Mouse (Mus musculus) embryonic facial prominence, embryonic 13.5 days (tissue): ENCODE results near the gene Large2. TPM values are rescaled to one million over a fixed set of nuclear protein-coding genes. Genes with fewer than 3 reads are reported as not detected.

Source experiments
- ATAC-seq: fragments of 200-750 bp; cut with Nextera tagmentation; 2 replicates; pipeline ENCODE4 v1.8.0; 2017; ENCODE audit warnings: low read depth; ENCODE audit not compliant: insufficient number of reproducible peaks, insufficient read depth, low FRiP score, low TSS enrichment
- H3K27ac ChIP-seq: fragments of 300-500 bp; sonication (generic); 2 replicates; pipeline ENCODE4 v1.5.1; 2015; ENCODE audit warnings: moderate library complexity, mild to moderate bottlenecking, inconsistent platforms
- H3K27me3 ChIP-seq: fragments of 300-500 bp; sonication (generic); 2 replicates; pipeline ENCODE4 v1.6.1; 2015; ENCODE audit warnings: mild to moderate bottlenecking, inconsistent platforms
- H3K36me3 ChIP-seq: fragments of 300-500 bp; sonication (generic); 2 replicates; pipeline ENCODE4 v1.6.1; 2015; ENCODE audit warnings: mild to moderate bottlenecking, inconsistent platforms
- H3K4me1 ChIP-seq: fragments of 300-500 bp; sonication (generic); 2 replicates; pipeline ENCODE4 v1.6.1; 2015; ENCODE audit warnings: inconsistent platforms
- H3K4me2 ChIP-seq: fragments of 300-500 bp; sonication (generic); 2 replicates; pipeline ENCODE4 v1.6.1; 2015; ENCODE audit warnings: moderate library complexity, mild to moderate bottlenecking, inconsistent platforms
- H3K4me3 ChIP-seq: fragments of 300-500 bp; sonication (generic); 2 replicates; pipeline ENCODE4 v1.5.1; 2015; ENCODE audit warnings: mild to moderate bottlenecking, inconsistent platforms
- H3K9ac ChIP-seq: fragments of 300-500 bp; sonication (generic); 2 replicates; pipeline ENCODE4 v1.6.1; 2015; ENCODE audit warnings: mild to moderate bottlenecking, inconsistent platforms
- H3K9me3 ChIP-seq: fragments of 300-500 bp; sonication (generic); 2 replicates; pipeline ENCODE4 v1.6.1; 2016; ENCODE audit warnings: inconsistent platforms
- WGBS: fragments of 180-500 bp; shearing (Covaris S2); methylation state at CpG from one replicate; pipeline ENCODE4 v1.1.7; 2015; ENCODE audit warnings: mixed read lengths; 5-methylcytosine and 5-hydroxymethylcytosine counted together
- polyA plus RNA-seq: library from polyadenylated mRNA; unstranded; fragments of >200 nt; fragmentation: Nextera tagmentation; extraction: Ambion mirVana; gene quantifications from 2 replicates; pipeline ENCODE4 v1.2.1, GENCODE M21; 2015

Large2 gene
- polyA plus RNA-seq, 1 experiment from 2014 or later = 16.9 TPM

GRCm38 (mm10) chr2:92370375-92370774 is 4.3 kb downstream of the Large2 start:
- H3K9ac ChIP-seq = peak overlapping the region; percentile 73
- H3K4me3 ChIP-seq = peak overlapping the region; percentile 54
- H3K27me3 ChIP-seq = peaks cover 43% of the 10 kb centered on the region
- H3K27ac ChIP-seq = no peak overlapping the region
- H3K36me3 ChIP-seq = peaks cover 13% of the 10 kb centered on the region
- no peak for ATAC-seq
- no peaks in the 10 kb centered on the region for H3K9me3 ChIP-seq
- H3K4me2 ChIP-seq = peak overlapping the region; percentile 91
- 11% methylated on average over 19 of the region's 19 CpGs for WGBS
- peaks cover 44% of the 10 kb centered on the region for H3K4me1 ChIP-seq

GRCm38 (mm10) chr2:92367383-92368029 is 7.2 kb downstream of the Large2 start:
- H3K27ac ChIP-seq = no peak overlapping the region
- peaks cover 27% of the 10 kb centered on the region for H3K4me1 ChIP-seq
- no peak overlapping the region for H3K4me3 ChIP-seq
- 44% methylated on average over 20 of the region's 20 CpGs for WGBS
- H3K27me3 ChIP-seq = peaks cover 37% of the 10 kb centered on the region
- H3K9ac ChIP-seq = no peak overlapping the region
- no peak overlapping the region for H3K4me2 ChIP-seq
- H3K9me3 ChIP-seq = no peaks in the 10 kb centered on the region
- peaks cover 37% of the 10 kb centered on the region for H3K36me3 ChIP-seq
- ATAC-seq = no peak

- peaks cover 50% of the 10 kb centered on the region for H3K36me3 ChIP-seq
- H3K4me3 ChIP-seq = no peak overlapping the region
- ATAC-seq = no peak
- H3K9me3 ChIP-seq = no peaks in the 10 kb centered on the region
- H3K4me2 ChIP-seq = no peak overlapping the region
- peaks cover 8% of the 10 kb centered on the region for H3K4me1 ChIP-seq
- 91% methylated on average over 10 of the region's 10 CpGs for WGBS
- H3K27ac ChIP-seq = no peak overlapping the region
- peaks cover 18% of the 10 kb centered on the region for H3K27me3 ChIP-seq
- no peak overlapping the region for H3K9ac ChIP-seq
These were observed 9.1 kb downstream of the Large2 start for GRCm38 (mm10) chr2:92365568-92365967.

GRCm38 (mm10) chr2:92364086-92364485 is 10.6 kb downstream of the Large2 start:
- ATAC-seq = no peak
- Histone ChIP-seq H3K9ac (no peak overlapping the region), H3K36me3 (peaks cover 65% of the 10 kb centered on the region), H3K4me1 (no peaks in the 10 kb centered on the region), H3K9me3 (no peaks in the 10 kb centered on the region), H3K27me3 (peaks cover 3% of the 10 kb centered on the region; the same call in 1 of the 2 replicates), H3K4me3 (no peak overlapping the region), H3K4me2 (no peak overlapping the region), H3K27ac (no peak overlapping the region)
- 85% methylated on average over 4 of the region's 4 CpGs for WGBS

- Histone ChIP-seq H3K36me3 (peaks cover 79% of the 10 kb centered on the region), H3K4me1 (no peaks in the 10 kb centered on the region), H3K9ac (no peak overlapping the region), H3K4me2 (no peak overlapping the region), H3K4me3 (no peak overlapping the region), H3K27me3 (no peaks in the 10 kb centered on the region), H3K27ac (peak overlapping the region; percentile 60), H3K9me3 (no peaks in the 10 kb centered on the region)
- WGBS = 88% methylated on average over 6 of the region's 6 CpGs
- ATAC-seq = no peak
These were observed 12.0 kb downstream of the Large2 start for GRCm38 (mm10) chr2:92362571-92363228.

GRCm38 (mm10) chr2:92361795-92362194 is 12.9 kb downstream of the Large2 start:
- Histone ChIP-seq H3K4me2 (no peak overlapping the region), H3K9me3 (no peaks in the 10 kb centered on the region), H3K4me1 (no peaks in the 10 kb centered on the region), H3K27ac (no peak overlapping the region), H3K27me3 (no peaks in the 10 kb centered on the region), H3K9ac (no peak overlapping the region), H3K36me3 (peaks cover 88% of the 10 kb centered on the region), H3K4me3 (no peak overlapping the region)
- WGBS = 75% methylated on average over 8 of the region's 8 CpGs
- ATAC-seq = no peak

- H3K36me3 ChIP-seq = peaks cover 88% of the 10 kb centered on the region
- no peaks in the 10 kb centered on the region for H3K4me1 ChIP-seq
- no peak overlapping the region for H3K9ac ChIP-seq
- H3K4me3 ChIP-seq = no peak overlapping the region
- no peak for ATAC-seq
- no peak overlapping the region for H3K4me2 ChIP-seq
- no peaks in the 10 kb centered on the region for H3K9me3 ChIP-seq
- no peak overlapping the region for H3K27ac ChIP-seq
- WGBS = 23% methylated on average over 12 of the region's 12 CpGs
- H3K27me3 ChIP-seq = no peaks in the 10 kb centered on the region
These were observed 13.8 kb downstream of the Large2 start for GRCm38 (mm10) chr2:92360893-92361292.

GRCm38 (mm10) chr2:92360186-92360823 is 14.4 kb downstream of the Large2 start:
- H3K4me2 ChIP-seq = no peak overlapping the region
- H3K9me3 ChIP-seq = no peaks in the 10 kb centered on the region
- H3K27me3 ChIP-seq = no peaks in the 10 kb centered on the region
- 63% methylated on average over 25 of the region's 25 CpGs for WGBS
- peaks cover 86% of the 10 kb centered on the region for H3K36me3 ChIP-seq
- H3K4me1 ChIP-seq = no peaks in the 10 kb centered on the region
- no peak for ATAC-seq
- no peak overlapping the region for H3K27ac ChIP-seq
- no peak overlapping the region for H3K9ac ChIP-seq
- no peak overlapping the region for H3K4me3 ChIP-seq

GRCm38 (mm10) chr2:92359301-92359700 is 15.4 kb downstream of the Large2 start:
- Histone ChIP-seq H3K27me3 (no peaks in the 10 kb centered on the region), H3K9ac (no peak overlapping the region), H3K27ac (no peak overlapping the region), H3K36me3 (peaks cover 84% of the 10 kb centered on the region), H3K4me3 (no peak overlapping the region), H3K4me1 (no peaks in the 10 kb centered on the region), H3K9me3 (no peaks in the 10 kb centered on the region), H3K4me2 (no peak overlapping the region)
- no peak for ATAC-seq
- 89% methylated on average over 2 of the region's 2 CpGs for WGBS

- WGBS = 55% methylated on average over 6 of the region's 6 CpGs
- ATAC-seq = no peak
These were observed 20.4 kb downstream of the Large2 start for GRCm38 (mm10) chr2:92354224-92354623.

GRCm38 (mm10) chr2:92353402-92353801 is 21.3 kb downstream of the Large2 start:
- H3K27me3 ChIP-seq = no peaks in the 10 kb centered on the region
- H3K9me3 ChIP-seq = no peaks in the 10 kb centered on the region
- no peak overlapping the region for H3K4me3 ChIP-seq
- ATAC-seq = 0 out of 2 replicates have a peak, but pooled peaks have one; percentile 26
- no peak overlapping the region for H3K4me2 ChIP-seq
- H3K4me1 ChIP-seq = no peaks in the 10 kb centered on the region
- H3K36me3 ChIP-seq = peaks cover 79% of the 10 kb centered on the region
- WGBS = 66% methylated on average over 5 of the region's 5 CpGs
- no peak overlapping the region for H3K27ac ChIP-seq
- H3K9ac ChIP-seq = no peak overlapping the region

More at GRCm38 (mm10) chr2:92354224-92354623, 20.4 kb downstream of the Large2 start:
- Histone ChIP-seq H3K4me1 (no peaks in the 10 kb centered on the region), H3K36me3 (peaks cover 79% of the 10 kb centered on the region), H3K4me2 (no peak overlapping the region), H3K4me3 (no peak overlapping the region), H3K27ac (no peak overlapping the region), H3K9ac (no peak overlapping the region), H3K9me3 (no peaks in the 10 kb centered on the region), H3K27me3 (no peaks in the 10 kb centered on the region)

GRCm38 (mm10) chr2:92350686-92351085 is 24.0 kb downstream of the Large2 start:
- Histone ChIP-seq H3K4me1 (no peaks in the 10 kb centered on the region), H3K9ac (no peak overlapping the region), H3K27me3 (no peaks in the 10 kb centered on the region), H3K4me2 (no peak overlapping the region), H3K4me3 (no peak overlapping the region), H3K36me3 (peaks cover 73% of the 10 kb centered on the region), H3K9me3 (no peaks in the 10 kb centered on the region), H3K27ac (no peak overlapping the region)
- no peak for ATAC-seq
- 66% methylated on average over 5 of the region's 5 CpGs for WGBS
